Mouse (Mus musculus) common myeloid progenitor, adult 5-6 weeks (primary cell): ENCODE data around the gene Homer1. TPM values are rescaled to one million over a fixed set of nuclear protein-coding genes. Genes with fewer than 3 reads are reported as not detected.

Source experiments
- ATAC-seq: replicated peaks from 2 replicates; pipeline ENCODE4 v1.8.0; 2016; ENCODE audit warnings: low read depth, mild to moderate bottlenecking, moderate TSS enrichment, inconsistent platforms; ENCODE audit not compliant: poor library complexity, severe bottlenecking
- total RNA-seq: library from RNA; stranded (forward); fragments of 200-1000, 187-1606 nt; gene quantifications from 2 replicates; pipeline ENCODE4 v1.2.3, GENCODE M21; 2017

The Homer1 gene
- total RNA-seq, 1 experiment from 2014 or later = 7.6 TPM

GRCm38 (mm10) chr13:93335337-93335736 is 35.9 kb downstream of the Homer1 start:
- ATAC-seq = peak; percentile 54; the same call in 1 of the 2 replicates

- ATAC-seq = no peak
These were observed 39.0 kb downstream of the Homer1 start for GRCm38 (mm10) chr13:93338394-93338793.

GRCm38 (mm10) chr13:93340555-93341278 is 41.3 kb downstream of the Homer1 start:
- ATAC-seq = peak; percentile 87

GRCm38 (mm10) chr13:93342641-93343040 is 43.2 kb downstream of the Homer1 start:
- no peak for ATAC-seq

GRCm38 (mm10) chr13:93344395-93344794 is 45.0 kb downstream of the Homer1 start:
- ATAC-seq = no peak

- ATAC-seq = no peak
These were observed 46.4 kb downstream of the Homer1 start for GRCm38 (mm10) chr13:93345854-93346253.

GRCm38 (mm10) chr13:93352030-93352429 is 52.6 kb downstream of the Homer1 start:
- ATAC-seq = no peak

GRCm38 (mm10) chr13:93354420-93355278 is 55.2 kb downstream of the Homer1 start:
- peak; percentile 78 for ATAC-seq

- ATAC-seq = peak; percentile 93
These were observed 55.8 kb downstream of the Homer1 start for GRCm38 (mm10) chr13:93355279-93355587.

- no peak for ATAC-seq
These were observed 59.1 kb downstream of the Homer1 start for GRCm38 (mm10) chr13:93358522-93358921.

- ATAC-seq = no peak
These were observed 68.1 kb downstream of the Homer1 start for GRCm38 (mm10) chr13:93367555-93367954.

- no peak for ATAC-seq
These were observed 69.6 kb downstream of the Homer1 start for GRCm38 (mm10) chr13:93368812-93369584.

- ATAC-seq = no peak
These were observed 75.0 kb downstream of the Homer1 start for GRCm38 (mm10) chr13:93374457-93374856.

GRCm38 (mm10) chr13:93378493-93378892 is 79.1 kb downstream of the Homer1 start:
- no peak for ATAC-seq

- peak; percentile 27 for ATAC-seq
These were observed 81.1 kb downstream of the Homer1 start for GRCm38 (mm10) chr13:93380399-93381063.

GRCm38 (mm10) chr13:93381301-93381700 is 81.9 kb downstream of the Homer1 start:
- ATAC-seq = peak; percentile 87

GRCm38 (mm10) chr13:93383092-93383491 is 83.7 kb downstream of the Homer1 start:
- ATAC-seq = no peak

GRCm38 (mm10) chr13:93383620-93384019 is 84.2 kb downstream of the Homer1 start:
- no peak for ATAC-seq

GRCm38 (mm10) chr13:93384481-93384880 is 85.0 kb downstream of the Homer1 start:
- no peak for ATAC-seq

- no peak for ATAC-seq
These were observed 85.7 kb downstream of the Homer1 start for GRCm38 (mm10) chr13:93385147-93385546.
